Mouse (Mus musculus) kidney, adult 2 months (tissue): ENCODE results near the gene Jak3. TPM values are rescaled to one million over a fixed set of nuclear protein-coding genes. Genes with fewer than 3 reads are reported as not detected.
A peak's percentile ranks its signal among the peaks of the same experiment; 100 is the strongest.

ENCODE experiments used
- DNase-seq: peaks from one replicate; pipeline ENCODE4 v3.0.0; 2021
- H3K27ac ChIP-seq: fragments of 200-500 bp; 2 replicates; pipeline ENCODE4 v1.5.1; 2012; ENCODE audit warnings: low read depth, low read length, control low read depth, inconsistent platforms; ENCODE audit not compliant: insufficient read depth
- H3K27me3 ChIP-seq: fragments of 200-500 bp; replicated peaks from 2 replicates; pipeline ENCODE4 v1.6.1; 2012; ENCODE audit warnings: mild to moderate bottlenecking, moderate library complexity, low read length, inconsistent platforms; ENCODE audit not compliant: control insufficient read depth, insufficient read depth
- H3K36me3 ChIP-seq: fragments of 200-500 bp; 2 replicates; pipeline ENCODE4 v1.6.1; 2012; ENCODE audit warnings: mild to moderate bottlenecking, moderate library complexity, low read length, inconsistent platforms; ENCODE audit not compliant: control insufficient read depth, insufficient read depth
- H3K4me1 ChIP-seq: fragments of 200-500 bp; 2 replicates; pipeline ENCODE4 v1.6.1; 2011; ENCODE audit warnings: low read length; ENCODE audit not compliant: control insufficient read depth, insufficient read depth
- H3K4me3 ChIP-seq: fragments of 200-500 bp; 2 replicates; pipeline ENCODE4 v1.5.1; 2011; ENCODE audit warnings: mild to moderate bottlenecking, low read depth, low read length, control low read depth; ENCODE audit not compliant: insufficient read depth
- CTCF ChIP-seq: fragments of 200-500 bp; conservative IDR thresholded peaks from 2 replicates; pipeline ENCODE4 v1.5.1; 2011; ENCODE audit warnings: low read depth, mild to moderate bottlenecking, control low read depth, low read length, moderate library complexity, mixed read lengths; ENCODE audit not compliant: insufficient read depth, insufficient read length
- POLR2A ChIP-seq: fragments of 200-500 bp; IDR thresholded peaks from one replicate; pipeline ENCODE4 v1.6.1; 2011; ENCODE audit warnings: low read depth, low read length, control low read depth
- WGBS: fragments of 180-500 bp; shearing (Covaris S2); methylation state at CpG from one replicate; pipeline ENCODE4 v1.1.7; 2018; 5-methylcytosine and 5-hydroxymethylcytosine counted together
- polyA plus RNA-seq: library from polyadenylated mRNA; depleted of rRNA; stranded (reverse); fragments of >200 nt; gene quantifications from 2 replicates; pipeline ENCODE4 v1.2.3, GENCODE M21; 2012

The Jak3 gene
- polyA plus RNA-seq, 1 experiment = 15.1 TPM

GRCm38 (mm10) chr8:71654600-71654999, 21.5 kb upstream of the Jak3 start:
- Histone ChIP-seq H3K4me3 (no peak overlapping the region), H3K36me3 (no peaks in the 10 kb centered on the region), H3K27me3 (no peaks in the 10 kb centered on the region), H3K27ac (no peak overlapping the region), H3K4me1 (no peaks in the 10 kb centered on the region)
- no peak for TF ChIP-seq POLR2A
- TF ChIP-seq CTCF = no peak
- DNase-seq = peak; percentile 28
- 2% methylated on average over 24 of the region's 24 CpGs for WGBS

GRCm38 (mm10) chr8:71657816-71658215, 18.3 kb upstream of the Jak3 start:
- WGBS = 33% methylated on average over 9 of the region's 9 CpGs

GRCm38 (mm10) chr8:71658515-71659049, 17.5 kb upstream of the Jak3 start:
- WGBS = 26% methylated on average over 17 of the region's 17 CpGs

More at GRCm38 (mm10) chr8:71657816-71658215, 18.3 kb upstream of the Jak3 start:
- Histone ChIP-seq H3K4me1 (no peaks in the 10 kb centered on the region), H3K27me3 (no peaks in the 10 kb centered on the region), H3K27ac (no peak overlapping the region), H3K36me3 (no peaks in the 10 kb centered on the region), H3K4me3 (no peak overlapping the region)
- DNase-seq = no peak
- TF ChIP-seq CTCF (no peak), POLR2A (no peak)

GRCm38 (mm10) chr8:71659751-71660150, 16.3 kb upstream of the Jak3 start:
- Histone ChIP-seq H3K4me1 (no peaks in the 10 kb centered on the region), H3K36me3 (no peaks in the 10 kb centered on the region), H3K27me3 (no peaks in the 10 kb centered on the region), H3K4me3 (no peak overlapping the region), H3K27ac (no peak overlapping the region)
- DNase-seq = no peak
- 58% methylated on average over 1 of the region's 1 CpGs for WGBS
- TF ChIP-seq CTCF = no peak
- TF ChIP-seq POLR2A = no peak

More at GRCm38 (mm10) chr8:71658515-71659049, 17.5 kb upstream of the Jak3 start:
- Histone ChIP-seq H3K4me3 (no peak overlapping the region), H3K36me3 (no peaks in the 10 kb centered on the region), H3K27me3 (no peaks in the 10 kb centered on the region), H3K27ac (no peak overlapping the region), H3K4me1 (no peaks in the 10 kb centered on the region)
- DNase-seq = peak; percentile 38
- no peak for TF ChIP-seq POLR2A
- TF ChIP-seq CTCF = no peak

- 9% methylated on average over 36 of the region's 36 CpGs for WGBS
- Histone ChIP-seq H3K27me3 (no peaks in the 10 kb centered on the region), H3K4me3 (no peak overlapping the region), H3K27ac (no peak overlapping the region), H3K4me1 (no peaks in the 10 kb centered on the region), H3K36me3 (no peaks in the 10 kb centered on the region)
- TF ChIP-seq CTCF = peak; percentile 97
- no peak for TF ChIP-seq POLR2A
- peak; percentile 83 for DNase-seq
Observed at GRCm38 (mm10) chr8:71660325-71661120, 15.6 kb upstream of the Jak3 start.

GRCm38 (mm10) chr8:71665331-71666130, 10.6 kb upstream of the Jak3 start:
- Histone ChIP-seq H3K4me1 (no peaks in the 10 kb centered on the region), H3K4me3 (no peak overlapping the region; the same call in 1 of the 2 replicates)

More at GRCm38 (mm10) chr8:71665331-71666130, 10.6 kb upstream of the Jak3 start:
- no peak overlapping the region for H3K27ac ChIP-seq
- peak; percentile 52 for DNase-seq
- TF ChIP-seq CTCF (no peak), POLR2A (no peak)
- H3K27me3 ChIP-seq = no peaks in the 10 kb centered on the region
- H3K36me3 ChIP-seq = no peaks in the 10 kb centered on the region
- 8% methylated on average over 22 of the region's 22 CpGs for WGBS
